Mouse (Mus musculus) embryonic stem cell, embryonic (primary cell): ENCODE measurements around the gene Atp6v0a4.

Experiments used
- CTCF ChIA-PET, 4 experiments: fragments of 300-600 bp in 2 of 4; fragments of 350-600 bp in 2 of 4; sonication (Branson Sonifier 250); formaldehyde crosslinking; loops; one replicate each; lab custom pipeline; 2022; ENCODE audit warnings: inconsistent platforms in 2 of 4; lab: Charles Lee
- POLR2A ChIA-PET, 4 experiments: fragments of 300-600 bp in 2 of 4; fragments of 350-600 bp in 2 of 4; sonication (Branson Sonifier 250); formaldehyde crosslinking; loops; one replicate each; lab custom pipeline; 2022; ENCODE audit warnings: antibody characterized with exemption in 4 of 4, inconsistent platforms in 1 of 4; lab: Charles Lee

Atp6v0a4 gene

GRCm38 (mm10) chr6:38124207-38124835 is at the start of gene Atp6v0a4:
Gene Atp6v0a4 (minus strand): TSS chr6:38124586.
- CTCF ChIA-PET, result no interaction called here
- POLR2A ChIA-PET, result no interaction called here

GRCm38 (mm10) chr6:38165385-38165784 is 41.0 kb upstream of the Atp6v0a4 start:
- CTCF ChIA-PET, result no interaction called here
- POLR2A ChIA-PET, result no interaction called here

- ChIA-PET CTCF (interaction anchor here in 1 of 4 experiments (1.2 kb wide), 1 partner anchor 140 kb away, joined by 4 read pairs; no protein-coding TSS in a partner anchor), POLR2A (interaction anchor here in 1 of 4 experiments (1.0 kb wide), 1 partner anchor 72 kb away, joined by 3 read pairs; no protein-coding TSS in a partner anchor)
Measured at GRCm38 (mm10) chr6:38164705-38165104, 40.3 kb upstream of the Atp6v0a4 start.

- ChIA-PET POLR2A (interaction anchor here in 1 of 4 experiments (1.0 to 2.2 kb wide), 3 partner anchors 10 to 42 kb away, joined by 3 to 4 read pairs (median 4); no protein-coding TSS in a partner anchor), CTCF (interaction anchor here in 1 of 4 experiments (1.5 kb wide), 1 partner anchor 142 kb away, joined by 3 read pairs; no protein-coding TSS in a partner anchor)
Measured at GRCm38 (mm10) chr6:38162825-38163504, 38.6 kb upstream of the Atp6v0a4 start.

- CTCF ChIA-PET, result interaction anchor here (0.6 to 1.2 kb wide), 7 partner anchors 14 to 217 kb away, joined by 3 to 5 read pairs (median 3); partner anchors contain the start of gene Zc3hav1l (in 1 of the 4)
- POLR2A ChIA-PET, result interaction anchor here in 3 of 4 experiments (0.6 to 1.6 kb wide), 6 partner anchors 13 to 570 kb away, joined by 3 to 6 read pairs (median 3); no protein-coding TSS in a partner anchor
Measured at GRCm38 (mm10) chr6:38160556-38160955, 36.2 kb upstream of the Atp6v0a4 start.

- CTCF ChIA-PET, result interaction anchor here (0.6 to 1.4 kb wide), 8 partner anchors 14 to 217 kb away, joined by 3 to 5 read pairs (median 3); partner anchors contain the start of gene Zc3hav1l (in 1 of the 4)
Measured at GRCm38 (mm10) chr6:38160102-38160501, 35.7 kb upstream of the Atp6v0a4 start.

GRCm38 (mm10) chr6:38159576-38159975 is 35.2 kb upstream of the Atp6v0a4 start:
- ChIA-PET CTCF (interaction anchor here in 2 of 4 experiments (0.6 to 1.4 kb wide), 6 partner anchors 18 to 145 kb away, joined by 3 to 5 read pairs (median 4); no protein-coding TSS in a partner anchor), POLR2A (interaction anchor here in 3 of 4 experiments (0.8 to 1.6 kb wide), 5 partner anchors 12 to 352 kb away, joined by 3 to 7 read pairs (median 3); no protein-coding TSS in a partner anchor)

More at GRCm38 (mm10) chr6:38160102-38160501, 35.7 kb upstream of the Atp6v0a4 start:
- POLR2A ChIA-PET, result interaction anchor here in 3 of 4 experiments (0.6 to 1.6 kb wide), 8 partner anchors 13 to 571 kb away, joined by 3 to 7 read pairs (median 3); no protein-coding TSS in a partner anchor

GRCm38 (mm10) chr6:38157925-38158324 is 33.5 kb upstream of the Atp6v0a4 start:
- POLR2A ChIA-PET, result interaction anchor here in 3 of 4 experiments (0.7 to 1.5 kb wide), 6 partner anchors 11 to 780 kb away, joined by 3 to 5 read pairs (median 3); partner anchors contain the start of gene Zc3hav1l (in 1 of the 3)
- CTCF ChIA-PET, result interaction anchor here in 3 of 4 experiments (0.7 to 2.2 kb wide), 6 partner anchors 13 to 486 kb away, joined by 3 to 7 read pairs (median 4); no protein-coding TSS in a partner anchor

- ChIA-PET POLR2A (interaction anchor here in 2 of 4 experiments (0.6 to 1.4 kb wide), 4 partner anchors 14 to 261 kb away, joined by 3 read pairs; no protein-coding TSS in a partner anchor), CTCF (interaction anchor here in 1 of 4 experiments (2.2 to 2.4 kb wide), 2 partner anchors 9 to 26 kb away, joined by 6 to 7 read pairs; no protein-coding TSS in a partner anchor)
Measured at GRCm38 (mm10) chr6:38156204-38156603, 31.8 kb upstream of the Atp6v0a4 start.

GRCm38 (mm10) chr6:38152305-38152704 is 27.9 kb upstream of the Atp6v0a4 start:
- POLR2A ChIA-PET, result no interaction called here
- CTCF ChIA-PET, result no interaction called here

GRCm38 (mm10) chr6:38149483-38149882 is 25.1 kb upstream of the Atp6v0a4 start:
- POLR2A ChIA-PET, result no interaction called here
- CTCF ChIA-PET, result no interaction called here

GRCm38 (mm10) chr6:38148626-38149025 is 24.2 kb upstream of the Atp6v0a4 start:
- ChIA-PET POLR2A (interaction anchor here in 1 of 4 experiments (1.4 kb wide), 1 partner anchor 19 kb away, joined by 3 read pairs; no protein-coding TSS in a partner anchor), CTCF (no interaction called here)

- CTCF ChIA-PET, result interaction anchor here (0.6 to 1.8 kb wide), 5 partner anchors 9 to 121 kb away, joined by 3 to 6 read pairs (median 4); no protein-coding TSS in a partner anchor
- POLR2A ChIA-PET, result interaction anchor here in 3 of 4 experiments (0.5 to 1.7 kb wide), 9 partner anchors 9 to 101 kb away, joined by 3 to 4 read pairs (median 3); partner anchors contain the start of gene Tmem213 (in 1 of the 3)
Measured at GRCm38 (mm10) chr6:38147301-38147700, 22.9 kb upstream of the Atp6v0a4 start.

- POLR2A ChIA-PET, result interaction anchor here in 3 of 4 experiments (0.7 to 1.7 kb wide), 9 partner anchors 11 to 780 kb away, joined by 3 to 5 read pairs (median 3); partner anchors contain the start of gene Tmem213 (in 1 of the 3)
- CTCF ChIA-PET, result interaction anchor here in 3 of 4 experiments (0.6 to 1.4 kb wide), 5 partner anchors 10 to 159 kb away, joined by 3 to 4 read pairs (median 3); no protein-coding TSS in a partner anchor
Measured at GRCm38 (mm10) chr6:38145463-38146065, 21.2 kb upstream of the Atp6v0a4 start.

GRCm38 (mm10) chr6:38144161-38144998 is 20.0 kb upstream of the Atp6v0a4 start:
- POLR2A ChIA-PET, result interaction anchor here in 3 of 4 experiments (0.5 to 1.4 kb wide), 7 partner anchors 9 to 1061 kb away, joined by 3 to 5 read pairs (median 4); partner anchors contain the start of gene Luc7l2 (in 1 of the 3)
- CTCF ChIA-PET, result interaction anchor here in 3 of 4 experiments (0.6 to 1.1 kb wide), 4 partner anchors 14 to 86 kb away, joined by 3 to 6 read pairs (median 4); no protein-coding TSS in a partner anchor

GRCm38 (mm10) chr6:38140402-38140801 is 16.0 kb upstream of the Atp6v0a4 start:
- ChIA-PET CTCF (interaction anchor here in 1 of 4 experiments (1.1 kb wide), 1 partner anchor 10 kb away, joined by 3 read pairs; no protein-coding TSS in a partner anchor), POLR2A (interaction anchor here in 1 of 4 experiments (1.0 kb wide), 1 partner anchor 85 kb away, joined by 3 read pairs; no protein-coding TSS in a partner anchor)
